Mouse (Mus musculus) kidney, embryonic 14.5 days (tissue): ENCODE data around the gene Usp46. TPM values are rescaled to one million over a fixed set of nuclear protein-coding genes. Genes with fewer than 3 reads are reported as not detected.

Experiments used
- ATAC-seq: fragments of 200-750 bp; cut with Nextera tagmentation; 2 replicates; pipeline ENCODE4 v1.8.0; 2017; ENCODE audit warnings: moderate number of reproducible peaks, mild to moderate bottlenecking, moderate TSS enrichment, moderate library complexity; ENCODE audit not compliant: low FRiP score, low TSS enrichment
- H3K27ac ChIP-seq: fragments of 300-500 bp; sonication (generic); 2 replicates; pipeline ENCODE4 v1.5.1; 2014; ENCODE audit warnings: low read depth, mild to moderate bottlenecking, low read length, moderate library complexity, mixed read lengths
- H3K27me3 ChIP-seq: fragments of 300-500 bp; sonication (generic); 2 replicates; pipeline ENCODE4 v1.6.1; 2014; ENCODE audit warnings: mild to moderate bottlenecking, low read length; ENCODE audit not compliant: control insufficient read depth, insufficient read depth
- H3K36me3 ChIP-seq: fragments of 300-500 bp; sonication (generic); 2 replicates; pipeline ENCODE4 v1.6.1; 2014; ENCODE audit warnings: low read length, mixed read lengths; ENCODE audit not compliant: control insufficient read depth, insufficient read depth
- H3K4me1 ChIP-seq: fragments of 300-500 bp; sonication (generic); 2 replicates; pipeline ENCODE4 v1.6.1; 2014; ENCODE audit warnings: low read length, mixed read lengths; ENCODE audit not compliant: control insufficient read depth, insufficient read depth
- H3K4me2 ChIP-seq: fragments of 300-500 bp; sonication (generic); replicated peaks from 2 replicates; pipeline ENCODE4 v1.6.1; 2014; ENCODE audit warnings: low read depth, mild to moderate bottlenecking, low read length
- H3K4me3 ChIP-seq: fragments of 300-500 bp; sonication (generic); 2 replicates; pipeline ENCODE4 v1.5.1; 2014; ENCODE audit warnings: mild to moderate bottlenecking, low read length
- H3K9ac ChIP-seq: fragments of 300-500 bp; sonication (generic); 2 replicates; pipeline ENCODE4 v1.6.1; 2014; ENCODE audit warnings: low read depth, mild to moderate bottlenecking, low read length, moderate library complexity
- H3K9me3 ChIP-seq: fragments of 300-500 bp; sonication (generic); 2 replicates; pipeline ENCODE4 v1.6.1; 2016; ENCODE audit warnings: low read length; ENCODE audit not compliant: control insufficient read depth
- WGBS: fragments of 180-500 bp; shearing (Covaris S2); extraction: QIAGEN DNeasy Blood & Tissue Kit; methylation state at CpG from one replicate; pipeline ENCODE4 v1.1.7; 2014; 5-methylcytosine and 5-hydroxymethylcytosine counted together
- polyA plus RNA-seq: library from polyadenylated mRNA; unstranded; fragments of >200 nt; fragmentation: Nextera tagmentation; extraction: Ambion mirVana; gene quantifications from 2 replicates; pipeline ENCODE4 v1.2.1, GENCODE M21; 2014

Gene Usp46
- polyA plus RNA-seq = 27.6 and 34.5 TPM in 2 replicates

DNA sequence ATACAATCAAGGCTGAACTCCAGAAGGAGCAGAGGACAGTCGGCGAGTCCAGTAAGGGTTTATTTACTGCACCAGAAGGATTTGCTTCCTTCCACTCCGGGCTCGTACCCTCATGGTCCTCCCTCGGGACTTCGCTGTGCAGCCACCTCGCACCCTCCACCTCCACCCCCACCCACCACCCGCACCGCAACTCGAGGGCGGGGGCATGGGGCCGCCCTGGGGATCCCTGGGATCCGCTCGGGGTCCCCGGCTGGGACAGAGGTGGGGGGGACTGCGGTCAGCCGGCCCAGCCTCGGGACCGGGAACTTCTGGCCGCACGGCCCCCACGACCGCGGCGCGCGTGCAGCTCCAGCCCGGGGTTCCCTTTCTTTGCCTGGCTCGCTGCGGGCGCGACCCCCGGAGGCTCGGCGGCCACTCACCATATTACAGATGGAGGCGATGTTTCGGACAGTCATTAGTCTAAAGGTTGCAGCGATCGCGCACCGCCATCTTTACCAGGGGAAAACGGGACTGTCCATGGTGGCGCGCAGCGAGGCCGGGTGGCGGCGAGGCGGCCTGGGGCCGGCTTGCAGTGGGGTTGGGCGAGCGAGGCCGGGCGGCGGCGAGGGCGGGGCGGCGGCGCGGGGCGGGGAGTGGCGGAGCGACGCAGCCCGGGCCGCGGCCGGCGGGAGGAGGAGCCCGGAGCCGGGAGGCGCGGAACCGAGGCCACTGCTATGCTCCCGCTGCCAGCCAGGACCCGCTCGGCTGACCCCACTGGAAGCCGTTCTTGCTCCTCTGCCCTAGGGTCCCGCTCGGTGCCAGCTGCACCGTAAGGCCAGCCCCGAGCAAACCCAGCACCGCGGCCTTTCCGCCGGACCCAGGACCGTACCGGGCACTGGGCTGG, at the start of gene Usp46:
Gene Usp46 (minus strand): TSS at position 601 of the 883 bp plus-strand sequence.
- under 1% methylated on average over 84 of the region's 89 CpGs for WGBS
- no peaks in the 10 kb centered on the region for H3K27me3 ChIP-seq
- peak; percentile 91 for ATAC-seq
- H3K27ac ChIP-seq = peak within 1 kb of the TSS; percentile 98
- H3K9ac ChIP-seq = peak within 1 kb of the TSS; percentile 96
- peaks cover 35% of the 10 kb centered on the region for H3K4me1 ChIP-seq
- peak within 1 kb of the TSS; percentile 93 for H3K4me3 ChIP-seq
- peak within 1 kb of the TSS; percentile 82 for H3K4me2 ChIP-seq
- no peaks in the 10 kb centered on the region for H3K9me3 ChIP-seq
- H3K36me3 ChIP-seq = no peaks in the 10 kb centered on the region

DNA sequence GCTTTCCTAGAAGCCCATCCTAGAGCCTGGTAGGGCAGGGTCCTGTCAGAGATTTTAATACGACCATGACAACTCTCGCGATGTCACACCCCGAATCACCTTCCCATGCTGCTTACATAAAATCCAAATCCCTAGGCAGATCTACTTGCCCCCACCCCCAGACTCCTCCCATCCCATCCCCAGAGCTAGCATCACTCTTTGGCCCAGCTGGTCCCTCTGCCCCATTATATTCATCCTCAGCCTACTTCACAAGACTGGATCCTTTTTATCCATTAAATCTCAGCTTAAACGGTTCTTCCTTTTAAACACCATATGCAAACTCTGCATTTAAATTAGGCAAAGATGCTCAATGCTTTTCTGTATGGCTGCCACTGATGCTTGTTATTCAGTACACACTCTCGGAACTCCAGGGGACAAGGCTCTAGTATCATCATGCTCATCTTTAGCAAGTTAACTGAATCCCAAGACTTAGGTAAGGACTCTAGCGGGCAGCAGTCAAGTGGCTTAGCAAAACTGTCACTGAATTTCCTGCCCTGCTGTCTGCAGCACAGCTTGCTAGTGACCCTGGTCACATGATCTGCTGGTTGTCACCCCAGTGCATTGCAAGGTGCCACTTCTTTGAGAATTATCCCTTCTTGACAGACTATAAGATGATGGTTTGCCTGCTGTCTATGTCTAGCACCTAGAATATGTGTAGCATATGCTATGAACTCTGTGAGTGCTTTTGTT, 45.9 kb upstream of the Usp46 start:
- Histone ChIP-seq H3K4me1 (no peaks in the 10 kb centered on the region), H3K27ac (no peak overlapping the region), H3K4me2 (no peak overlapping the region), H3K27me3 (no peaks in the 10 kb centered on the region), H3K9me3 (peaks cover 3% of the 10 kb centered on the region; the same call in 1 of the 2 replicates), H3K36me3 (no peaks in the 10 kb centered on the region), H3K9ac (no peak overlapping the region), H3K4me3 (no peak overlapping the region)
- no peak for ATAC-seq
- 90% methylated on average over 7 of the region's 7 CpGs for WGBS

GRCm38 (mm10) chr5:74105445-74105844, 37.2 kb upstream of the Usp46 start:
- no peak overlapping the region for H3K9ac ChIP-seq
- no peak overlapping the region for H3K4me3 ChIP-seq
- H3K4me2 ChIP-seq = no peak overlapping the region
- H3K27ac ChIP-seq = no peak overlapping the region
- H3K36me3 ChIP-seq = no peaks in the 10 kb centered on the region
- H3K27me3 ChIP-seq = no peaks in the 10 kb centered on the region
- peaks cover 6% of the 10 kb centered on the region; the same call in 1 of the 2 replicates for H3K9me3 ChIP-seq
- 29% methylated on average over 7 of the region's 7 CpGs for WGBS
- no peak for ATAC-seq
- no peaks in the 10 kb centered on the region for H3K4me1 ChIP-seq

GRCm38 (mm10) chr5:74101761-74102160, 33.5 kb upstream of the Usp46 start:
- Histone ChIP-seq H3K4me3 (no peak overlapping the region), H3K9me3 (peaks cover 6% of the 10 kb centered on the region; the same call in 1 of the 2 replicates), H3K4me2 (no peak overlapping the region), H3K9ac (no peak overlapping the region), H3K27me3 (no peaks in the 10 kb centered on the region), H3K36me3 (0 out of 2 replicates have a peak, but pooled peaks cover 3% of the 10 kb centered on the region), H3K27ac (no peak overlapping the region), H3K4me1 (no peaks in the 10 kb centered on the region)
- 80% methylated on average over 6 of the region's 6 CpGs for WGBS
- no peak for ATAC-seq

DNA sequence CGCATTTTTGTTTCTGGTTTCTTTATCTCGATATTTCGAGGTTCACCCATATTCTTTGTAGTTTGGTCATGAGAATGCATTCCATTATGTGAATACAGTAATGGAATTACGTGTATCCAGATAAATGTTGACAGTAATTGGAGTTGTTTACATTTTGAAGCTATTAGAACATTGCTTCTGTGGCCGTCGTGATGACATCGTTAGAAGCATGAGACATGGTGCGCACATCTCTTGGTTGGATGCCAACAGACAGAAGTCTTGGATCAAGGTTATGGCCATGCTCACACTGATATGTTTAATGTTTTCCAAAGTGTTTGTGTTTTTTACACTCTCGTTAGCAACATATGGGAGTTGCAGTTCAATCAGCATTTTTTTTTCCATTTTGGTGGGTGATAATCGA, 30.8 kb upstream of the Usp46 start:
- no peak overlapping the region for H3K4me3 ChIP-seq
- 88% methylated on average over 10 of the region's 10 CpGs for WGBS
- H3K27ac ChIP-seq = no peak overlapping the region
- peaks cover 26% of the 10 kb centered on the region for H3K36me3 ChIP-seq
- H3K9ac ChIP-seq = no peak overlapping the region
- peaks cover 5% of the 10 kb centered on the region; the same call in 1 of the 2 replicates for H3K4me1 ChIP-seq
- peaks cover 5% of the 10 kb centered on the region; the same call in 1 of the 2 replicates for H3K9me3 ChIP-seq
- no peaks in the 10 kb centered on the region for H3K27me3 ChIP-seq
- no peak for ATAC-seq
- no peak overlapping the region for H3K4me2 ChIP-seq

- Histone ChIP-seq H3K4me2 (no peak overlapping the region), H3K36me3 (peaks cover 26% of the 10 kb centered on the region), H3K4me3 (no peak overlapping the region), H3K9me3 (no peaks in the 10 kb centered on the region), H3K4me1 (peaks cover 5% of the 10 kb centered on the region; the same call in 1 of the 2 replicates), H3K27ac (no peak overlapping the region), H3K27me3 (no peaks in the 10 kb centered on the region), H3K9ac (no peak overlapping the region)
- ATAC-seq = no peak
- WGBS = 36% methylated on average over 10 of the region's 10 CpGs
These were observed 29.6 kb upstream of the Usp46 start for GRCm38 (mm10) chr5:74097854-74098220.

DNA sequence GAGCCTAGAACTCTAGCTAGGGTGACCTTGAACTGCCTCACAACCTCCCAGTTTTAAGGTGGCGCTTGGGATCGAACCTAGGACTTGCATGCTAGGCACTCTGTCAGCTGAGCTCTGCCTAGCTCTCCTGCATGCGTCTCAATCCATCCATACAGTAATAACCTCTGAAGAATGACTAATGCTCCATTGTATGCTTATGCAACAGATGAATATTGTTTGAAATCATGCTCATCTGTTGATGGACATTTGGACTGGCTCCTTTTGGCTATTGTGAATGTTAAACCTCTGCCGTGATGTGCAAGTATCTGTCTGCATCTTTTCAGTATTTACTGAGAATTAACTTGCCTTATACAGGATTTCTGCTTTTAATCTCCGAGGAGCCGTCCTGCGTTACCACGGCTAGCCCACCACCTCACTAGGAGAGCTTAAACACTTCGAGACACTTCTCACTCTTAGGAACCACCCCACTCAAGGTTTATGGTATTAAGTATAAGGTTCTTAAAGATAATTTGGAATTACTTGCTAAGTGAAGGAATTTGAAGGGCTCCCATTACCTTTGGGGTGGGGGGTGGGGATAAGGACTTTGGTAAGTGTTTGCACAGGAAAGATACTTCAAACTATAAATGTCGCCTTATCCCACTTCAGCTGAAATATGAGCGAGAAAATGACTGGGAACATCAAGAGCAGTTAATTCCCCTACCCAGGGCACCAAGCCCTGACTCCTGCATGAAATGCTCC, 29.1 kb upstream of the Usp46 start:
- no peak overlapping the region for H3K27ac ChIP-seq

DNA sequence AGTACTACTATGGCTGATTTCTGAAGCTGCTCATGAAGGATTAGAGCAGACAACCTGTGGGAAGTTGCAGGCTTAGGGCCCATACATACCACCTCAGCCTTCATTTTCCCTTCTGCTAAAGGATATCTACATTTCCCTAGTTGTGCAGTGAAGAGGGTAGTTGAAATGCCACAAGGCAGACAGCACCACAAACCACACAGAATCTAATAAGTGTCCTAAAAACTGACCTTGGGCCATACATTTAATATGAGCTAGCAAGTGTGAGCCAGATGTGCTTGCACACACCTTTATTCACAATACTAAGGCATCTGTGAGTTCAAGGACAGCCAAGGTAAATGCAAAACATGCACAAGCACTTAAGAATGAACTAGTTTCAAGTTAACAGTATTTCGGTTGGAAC, 27.8 kb upstream of the Usp46 start:
- H3K27ac ChIP-seq = no peak overlapping the region
- no peak overlapping the region for H3K4me3 ChIP-seq
- 94% methylated on average over 1 of the region's 1 CpGs for WGBS
- H3K27me3 ChIP-seq = no peaks in the 10 kb centered on the region
- H3K4me1 ChIP-seq = peaks cover 5% of the 10 kb centered on the region; the same call in 1 of the 2 replicates
- no peaks in the 10 kb centered on the region for H3K9me3 ChIP-seq
- H3K36me3 ChIP-seq = peaks cover 26% of the 10 kb centered on the region
- no peak for ATAC-seq
- no peak overlapping the region for H3K4me2 ChIP-seq
- no peak overlapping the region for H3K9ac ChIP-seq

More for the DNA sequence above, 29.1 kb upstream of the Usp46 start:
- H3K9me3 ChIP-seq = no peaks in the 10 kb centered on the region
- 81% methylated on average over 11 of the region's 11 CpGs for WGBS
- no peak overlapping the region for H3K9ac ChIP-seq
- no peak overlapping the region for H3K4me2 ChIP-seq
- no peak overlapping the region for H3K4me3 ChIP-seq
- no peaks in the 10 kb centered on the region for H3K27me3 ChIP-seq
- peaks cover 26% of the 10 kb centered on the region for H3K36me3 ChIP-seq
- H3K4me1 ChIP-seq = peaks cover 5% of the 10 kb centered on the region; the same call in 1 of the 2 replicates
- no peak for ATAC-seq
